Mouse (Mus musculus) bone marrow macrophage, adult 2 months (primary cell): ENCODE results near the gene Sec23a.

Experiments
- CTCF ChIP-seq: IDR thresholded peaks from 2 replicates; pipeline ENCODE4 v1.5.1; 2012; ENCODE audit warnings: low read depth, mild to moderate bottlenecking, low read length, moderate library complexity
- POLR2A ChIP-seq: IDR thresholded peaks from 2 replicates; pipeline ENCODE4 v1.6.1; 2012; ENCODE audit warnings: mild to moderate bottlenecking, low read depth, low read length, borderline replicate concordance

DNA sequence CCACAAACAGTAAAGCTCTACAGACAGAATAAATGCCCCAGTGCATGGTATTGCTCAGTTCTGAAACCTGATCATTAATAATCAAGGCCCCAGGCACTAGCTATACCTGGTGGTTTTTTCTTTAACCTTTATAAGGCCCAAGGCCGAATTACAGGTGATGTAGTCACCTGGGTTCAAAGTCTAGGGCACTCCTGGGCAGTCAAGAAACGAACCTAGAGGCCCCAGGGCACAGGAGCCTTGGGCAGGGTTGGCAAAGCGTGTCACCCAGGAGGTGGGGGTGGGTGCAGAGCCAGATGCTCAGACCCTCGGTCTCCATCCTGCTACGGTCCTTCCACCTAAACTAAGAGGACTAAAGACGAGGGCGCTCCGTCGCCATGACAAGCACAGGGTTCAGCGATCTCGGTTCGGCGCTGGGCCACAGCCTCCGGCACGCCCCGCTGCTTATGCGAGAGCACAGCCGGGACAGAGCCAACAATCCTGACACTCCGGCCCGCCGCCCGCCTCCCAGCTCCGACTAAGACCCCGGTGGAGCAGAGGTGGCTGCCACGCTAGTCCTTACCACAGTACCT is 458 bp downstream of the Sec23a start:
- TF ChIP-seq CTCF = no peak
- no peak for TF ChIP-seq POLR2A
